Mouse (Mus musculus) ovary, postnatal 10 days (tissue): ENCODE results near the gene Iffo1.
A peak's percentile ranks its signal among the peaks of the same experiment; 100 is the strongest.

Experiments
- DNase-seq: peaks from one replicate; pipeline ENCODE4 v3.0.0; 2022; ENCODE audit warnings: low spot score

Gene Iffo1

GRCm38 (mm10) chr6:125145001-125145400, at the start of gene Iffo1:
TSS of gene Iffo1 (plus strand) at chr6:125145241.
- DNase-seq = peak; percentile 76

DNA sequence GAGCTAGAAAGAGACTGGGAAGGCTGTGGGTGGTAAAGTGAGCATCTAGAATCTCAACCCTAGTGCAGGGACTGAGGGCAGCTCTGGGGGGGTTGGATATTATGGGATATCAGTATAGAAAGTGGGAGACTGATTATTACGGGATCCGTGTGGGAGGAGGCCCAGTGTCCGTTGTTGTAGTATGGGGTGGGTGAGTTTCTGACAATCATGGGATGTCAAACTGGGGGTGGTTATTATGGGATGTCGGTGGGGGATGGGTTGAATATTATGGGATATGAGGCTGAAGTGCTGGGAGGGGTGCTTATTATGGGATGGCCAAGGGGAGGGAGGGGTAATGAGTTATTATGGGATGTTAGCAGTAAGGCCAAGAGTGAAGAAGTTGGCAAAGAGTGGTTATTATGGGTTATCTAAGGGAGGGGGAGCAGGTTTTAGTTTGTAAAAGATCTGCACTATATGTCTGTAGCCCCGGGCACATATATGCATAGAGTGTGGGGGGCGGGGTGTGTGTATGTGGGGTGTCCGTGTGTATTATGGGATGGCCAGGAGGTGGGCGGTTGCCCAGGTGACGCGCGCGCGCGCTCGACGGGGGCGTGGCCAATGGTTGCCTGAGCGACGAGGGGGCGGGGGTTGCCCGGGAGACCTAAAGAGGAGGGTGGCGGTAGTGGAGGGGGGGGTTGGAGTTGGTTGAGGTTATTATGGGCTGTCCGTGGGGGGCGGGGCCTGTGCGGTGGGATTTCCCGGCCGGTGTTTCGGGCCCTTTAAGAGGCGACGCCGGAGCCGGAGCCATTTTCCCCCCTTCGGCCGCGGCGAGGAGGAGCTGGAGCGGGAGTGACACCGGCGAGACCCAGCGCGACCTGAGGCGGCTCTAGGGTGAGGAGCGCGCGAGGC, 49.4 kb upstream of the Iffo1 start, which contains the start of gene Chd4:
Gene Chd4, plus strand, starts transcription at position 591 of the 888 bp plus-strand sequence.
- DNase-seq = peak; percentile 81

- DNase-seq = no peak
These were observed 48.8 kb upstream of the Iffo1 start for GRCm38 (mm10) chr6:125096279-125096596.

GRCm38 (mm10) chr6:125096597-125097345, 48.3 kb upstream of the Iffo1 start:
- peak; percentile 35 for DNase-seq

GRCm38 (mm10) chr6:125097346-125097689, 47.7 kb upstream of the Iffo1 start:
- no peak for DNase-seq

DNA sequence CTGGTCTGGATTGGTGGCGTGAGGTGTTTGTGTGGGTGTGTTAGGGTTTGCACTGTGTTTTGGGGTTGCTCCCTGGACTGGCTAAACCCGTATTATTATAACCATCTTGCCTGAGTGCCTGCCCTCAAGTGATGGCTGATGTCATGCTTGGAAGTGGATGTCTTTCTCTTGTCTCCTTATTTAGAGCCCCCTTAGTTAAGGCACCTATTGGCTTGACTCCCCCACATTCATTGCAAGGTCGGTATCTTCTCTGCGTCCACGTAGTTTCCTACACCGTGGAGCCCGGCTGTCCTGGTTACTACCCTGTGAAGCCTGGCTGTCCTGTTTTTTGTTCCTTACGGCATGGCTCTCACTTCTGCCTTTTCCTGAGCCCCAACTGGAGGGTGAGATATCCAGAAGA, 47.1 kb upstream of the Iffo1 start:
- no peak for DNase-seq

DNA sequence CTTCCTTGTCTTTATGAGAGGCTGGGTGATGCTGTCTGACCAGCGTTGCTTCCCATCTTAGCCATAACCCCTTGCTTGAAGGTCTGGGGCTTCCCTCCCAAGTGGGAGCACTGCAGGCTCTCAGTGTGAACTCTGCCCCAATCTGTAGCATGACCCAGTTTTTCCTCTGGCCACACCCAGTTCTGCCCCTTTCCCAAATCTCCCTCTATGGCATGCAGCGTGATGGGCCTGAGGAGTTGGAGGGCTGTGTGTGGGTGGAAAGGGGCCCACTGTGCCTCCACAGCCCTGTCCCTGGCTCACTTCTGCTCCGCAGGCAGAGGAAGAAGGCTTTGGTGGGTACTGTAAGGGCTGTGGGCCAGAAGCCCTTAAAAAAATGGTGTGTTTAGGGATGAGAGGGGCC, 46.5 kb upstream of the Iffo1 start:
- DNase-seq = no peak

DNA sequence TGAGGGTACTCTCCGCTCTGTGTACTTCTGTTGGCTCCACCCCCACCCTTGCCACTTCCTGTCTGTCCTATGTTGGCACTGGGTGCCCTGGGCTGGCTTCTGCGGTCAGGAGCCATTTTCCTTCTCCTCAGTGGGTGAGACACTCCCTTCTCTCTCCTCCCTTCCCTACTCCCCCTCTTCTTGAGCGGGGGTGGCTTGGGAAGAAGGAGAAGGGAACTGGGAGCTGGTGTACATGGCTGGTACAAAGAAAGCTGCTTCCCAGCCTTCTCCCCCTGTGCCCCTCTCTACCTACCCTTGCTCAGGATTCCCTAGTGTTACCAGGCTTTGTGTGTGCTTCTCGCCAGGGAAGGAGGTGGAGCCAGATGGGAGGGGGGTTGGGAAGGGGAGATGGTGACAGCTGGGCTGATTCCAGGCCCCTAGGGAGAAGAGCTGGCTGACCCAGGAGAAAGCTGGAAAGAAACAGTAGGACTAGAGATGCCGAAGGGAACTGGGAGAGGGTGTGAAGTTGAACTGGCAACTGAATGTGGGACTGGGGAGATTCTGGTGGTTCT, 45.5 kb upstream of the Iffo1 start:
- no peak for DNase-seq

GRCm38 (mm10) chr6:125101444-125101843, 43.6 kb upstream of the Iffo1 start:
- no peak for DNase-seq

DNA sequence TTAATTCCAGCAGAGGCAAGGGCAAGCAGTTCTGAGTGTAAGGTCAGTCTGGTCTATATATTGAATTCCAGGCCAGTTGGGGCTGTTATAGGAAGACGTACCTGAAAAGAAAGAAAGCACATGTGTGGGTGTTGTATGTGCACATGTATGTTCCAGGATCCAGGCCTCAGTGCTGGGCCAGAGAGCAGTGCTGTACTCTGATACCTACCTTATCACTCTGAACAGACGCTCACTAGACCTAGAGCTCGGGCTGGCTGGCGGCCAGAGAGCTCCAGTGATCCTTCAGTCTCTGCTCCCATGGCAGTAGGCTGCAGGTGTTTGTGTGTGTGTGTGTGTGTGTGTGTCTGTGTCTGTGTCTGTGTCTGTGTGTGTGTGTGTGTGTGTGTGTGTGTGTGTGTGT, 40.8 kb upstream of the Iffo1 start:
- no peak for DNase-seq

DNA sequence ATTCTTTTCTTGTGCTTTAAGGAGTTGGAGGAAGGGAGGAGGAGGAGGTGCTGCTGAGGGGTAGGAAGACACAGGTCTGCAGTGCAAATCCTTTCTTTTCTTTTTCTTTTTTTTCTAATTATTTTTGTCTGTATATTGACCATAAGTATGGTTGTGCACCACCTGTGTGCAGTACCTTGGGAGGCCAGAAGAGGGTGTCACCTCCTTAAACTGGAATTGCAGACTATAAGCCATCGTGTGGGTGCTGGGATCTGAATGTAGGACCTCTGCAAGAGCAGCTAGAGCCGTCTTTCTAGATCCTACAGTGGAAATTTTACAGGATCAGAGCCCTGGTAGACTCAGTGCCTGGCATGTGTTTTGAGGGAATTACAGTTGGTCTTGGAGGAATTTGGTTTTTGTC, 37.3 kb upstream of the Iffo1 start:
- DNase-seq = no peak

GRCm38 (mm10) chr6:125109371-125109770, 35.7 kb upstream of the Iffo1 start:
- DNase-seq = no peak

DNA sequence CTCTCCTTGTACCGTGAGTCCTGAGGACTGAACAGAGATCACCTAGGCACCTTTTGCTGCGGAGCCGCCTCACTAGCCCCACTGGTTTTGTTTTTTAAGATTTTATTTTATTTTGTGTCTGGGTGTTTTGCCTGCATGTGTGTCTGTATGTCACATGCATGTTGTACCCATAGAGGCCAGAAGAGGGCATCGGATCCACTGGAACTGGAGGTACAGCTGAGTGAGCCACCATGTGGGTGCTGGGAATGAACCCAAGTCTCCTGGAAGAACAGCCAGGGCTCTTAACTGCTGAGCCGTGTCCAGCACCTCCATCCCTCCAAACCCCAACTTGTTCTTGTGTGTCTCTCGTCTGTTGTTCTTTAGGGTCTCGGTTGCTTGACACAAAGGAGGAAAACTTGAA, 34.1 kb upstream of the Iffo1 start:
- no peak for DNase-seq

GRCm38 (mm10) chr6:125112553-125112952, 32.5 kb upstream of the Iffo1 start:
- DNase-seq = no peak

- no peak for DNase-seq
These were observed 25.7 kb upstream of the Iffo1 start for GRCm38 (mm10) chr6:125119387-125119786.

- DNase-seq = no peak
These were observed 16.3 kb upstream of the Iffo1 start for GRCm38 (mm10) chr6:125128724-125129123.

DNA sequence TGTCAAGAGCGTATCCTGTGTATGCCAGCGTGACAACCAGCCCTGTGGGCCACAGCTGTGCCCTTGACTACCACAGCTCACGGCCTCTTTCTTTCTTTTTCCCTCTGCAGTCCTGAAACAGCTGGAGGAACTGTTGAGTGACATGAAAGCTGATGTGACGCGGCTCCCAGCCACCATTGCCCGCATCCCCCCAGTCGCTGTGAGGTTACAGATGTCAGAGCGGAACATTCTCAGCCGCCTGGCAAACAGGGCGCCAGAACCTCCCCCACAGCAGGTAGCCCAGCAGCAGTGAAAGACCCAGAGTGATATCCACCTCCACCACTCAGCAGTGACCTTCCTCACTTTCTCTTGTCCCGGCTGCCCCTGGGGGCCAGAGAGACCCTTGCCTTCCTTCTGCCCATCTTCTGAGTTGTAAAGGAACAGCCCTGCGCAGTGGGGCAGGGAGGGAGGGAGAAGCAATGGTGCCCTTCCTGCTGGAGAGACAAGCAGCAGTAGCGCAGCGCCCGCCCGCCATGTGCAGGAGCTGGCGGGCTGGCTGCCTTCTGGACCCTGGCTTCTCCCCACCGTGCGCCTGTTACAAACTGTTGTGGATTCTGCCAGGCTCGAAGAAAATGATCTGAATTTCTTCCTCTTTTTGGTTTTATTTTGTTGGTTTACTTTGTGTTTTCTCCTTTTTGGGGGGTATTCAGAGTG, 15.2 kb upstream of the Iffo1 start:
- DNase-seq = no peak

DNA sequence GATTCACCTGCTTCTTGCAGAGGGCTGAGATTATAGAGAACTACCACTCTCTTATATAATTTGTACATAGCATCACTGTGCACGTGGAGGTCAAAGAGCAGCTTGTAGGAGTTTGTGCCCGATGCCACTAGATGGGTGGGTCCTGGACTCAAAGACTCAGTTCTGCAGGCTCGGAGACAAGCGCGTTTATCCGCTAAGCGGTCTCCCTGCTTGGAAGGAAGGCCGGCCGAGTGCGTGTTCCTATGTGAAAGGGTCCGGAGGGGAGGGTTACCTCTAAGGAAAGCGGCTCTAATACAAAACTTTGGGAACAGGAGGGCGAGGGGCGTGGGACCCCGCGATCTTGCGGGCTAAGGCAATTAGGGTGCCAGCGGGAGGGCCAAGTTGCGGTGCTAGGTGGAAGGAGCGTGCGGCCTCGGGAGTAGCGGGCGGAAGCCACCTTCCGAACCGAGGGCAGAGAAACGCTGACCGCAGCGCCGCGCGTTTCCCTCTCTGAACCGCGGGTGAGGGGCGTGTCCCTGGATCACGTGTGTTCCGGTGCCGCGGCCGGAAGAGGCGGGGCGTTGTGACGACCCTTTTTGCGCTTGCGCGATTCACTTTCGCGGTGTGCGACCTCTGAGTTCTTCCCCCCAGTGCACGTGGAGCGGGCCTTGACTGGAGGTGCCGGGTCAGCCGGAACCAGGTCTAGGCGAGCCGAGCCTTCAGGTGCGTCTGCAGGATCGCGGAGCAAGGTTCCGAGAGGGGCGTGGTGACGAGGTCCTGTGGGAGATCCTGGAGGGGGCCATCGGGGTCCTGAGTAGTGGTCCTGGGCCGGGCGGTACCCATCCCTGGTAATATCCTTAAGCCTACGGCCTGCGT, 13.5 kb upstream of the Iffo1 start, which contains the start of gene Nop2:
Gene Nop2, plus strand, starts transcription at position 608 of the 855 bp plus-strand sequence.
- DNase-seq = peak; percentile 64

GRCm38 (mm10) chr6:125132470-125132869, 12.6 kb upstream of the Iffo1 start:
- no peak for DNase-seq

- DNase-seq = no peak
These were observed 7.9 kb upstream of the Iffo1 start for GRCm38 (mm10) chr6:125137002-125137671.

DNA sequence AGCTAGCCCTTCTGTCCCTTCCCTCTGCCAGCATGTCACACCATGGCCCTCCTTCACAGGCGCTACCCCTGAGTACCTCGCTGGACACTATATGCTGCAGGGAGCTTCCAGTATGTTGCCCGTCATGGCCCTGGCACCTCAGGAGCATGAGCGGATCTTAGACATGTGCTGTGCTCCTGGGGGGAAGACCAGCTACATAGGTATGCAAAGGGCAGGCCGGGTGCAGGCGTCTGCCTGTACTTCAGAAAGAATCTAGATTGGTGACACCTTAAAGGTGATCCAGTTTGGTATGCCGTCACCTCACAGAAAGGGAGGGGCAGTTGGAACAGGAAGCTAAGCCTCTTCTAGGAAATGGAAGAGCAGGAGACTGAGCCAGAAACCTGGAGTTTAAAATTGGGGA, 5.3 kb upstream of the Iffo1 start:
- no peak for DNase-seq
